14 mouse cellular contexts compared by ENCODE assay signal in the genomic region with DNA sequence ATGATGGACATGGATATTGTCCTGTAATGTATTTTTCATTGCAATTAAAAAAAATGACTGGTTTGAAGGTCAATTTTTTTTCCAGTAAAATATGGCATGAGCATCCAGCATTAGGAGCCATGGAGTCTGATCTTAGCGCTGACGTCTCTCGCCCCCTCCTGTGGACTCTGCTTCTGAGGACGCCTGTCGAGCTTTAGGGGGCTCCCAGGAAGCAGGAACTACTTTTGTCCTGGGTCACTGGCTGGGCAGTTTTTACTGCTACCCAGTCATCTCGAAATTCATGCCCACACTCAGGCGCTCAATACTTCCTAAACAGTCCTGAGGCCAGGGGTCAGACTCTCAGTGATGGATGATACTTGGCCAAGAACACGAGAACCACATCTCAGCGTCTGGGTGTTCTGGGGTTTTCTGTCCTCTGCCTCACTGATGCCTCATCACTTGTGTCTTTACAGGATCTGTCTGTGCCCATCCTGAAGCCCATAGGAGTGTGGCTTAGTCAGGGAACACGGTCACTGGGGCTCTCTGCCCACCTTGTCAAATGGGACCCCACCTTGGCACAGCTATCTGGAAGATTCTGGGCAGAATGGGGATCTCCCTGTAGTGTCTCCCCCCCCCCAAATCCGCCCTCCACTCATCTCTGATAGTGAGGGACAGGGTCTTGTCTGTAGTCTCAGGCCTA. TPM values are rescaled to one million over a fixed set of nuclear protein-coding genes. Genes with fewer than 3 reads are reported as not detected.
DNase-seq lines count a peak whose midpoint lies in the region; ATAC-seq and TF ChIP-seq lines count a peak whose summit lies in the region.
"Had no signal": no experiment of that assay in that cellular context is flagged by ENCODE, and none has a peak within 500 bp of the region (broad histone marks: within the 10 kb centered on the region; RNA-seq: fewer than 3 reads in every experiment).

No protein-coding gene starts in this region.

- no peak overlapping the region for H3K27ac ChIP-seq in heart, embryonic 11.5 days (ENCODE audit: low read depth, low read length)
- peak overlapping the region; percentile 89 for H3K27ac ChIP-seq in kidney, embryonic 15.5 days
- H3K27ac ChIP-seq in spleen, adult 2 months (ENCODE audit: insufficient read depth, low read length): peak overlapping the region; percentile 4; the same call in 1 of the 2 replicates
- H3K27ac ChIP-seq in stomach, postnatal 0 days (replicated peaks): peak overlapping the region; percentile 86
- H3K27ac ChIP-seq: hindbrain, embryonic 12.5 days; liver, embryonic 12.5 days; macrophage had no signal

- TF ChIP-seq EP300 in stomach, postnatal 0 days (optimal IDR thresholded peaks at IDR 0.05): no peak

- H3K9me3 ChIP-seq in heart, embryonic 11.5 days (replicated peaks; ENCODE audit: control insufficient read depth, low read length): no peaks in the 10 kb centered on the region
- no peaks in the 10 kb centered on the region for H3K9me3 ChIP-seq in kidney, embryonic 15.5 days (replicated peaks)
- H3K9me3 ChIP-seq in stomach, postnatal 0 days (ENCODE audit: control insufficient read depth, low read length): no peaks in the 10 kb centered on the region
- H3K9me3 ChIP-seq: hindbrain, embryonic 12.5 days; liver, embryonic 12.5 days had no signal

- no peaks in the 10 kb centered on the region for H3K36me3 ChIP-seq in heart, embryonic 11.5 days (ENCODE audit: control insufficient read depth, insufficient read depth, low read length)
- no peaks in the 10 kb centered on the region for H3K36me3 ChIP-seq in kidney, embryonic 15.5 days
- no peaks in the 10 kb centered on the region for H3K36me3 ChIP-seq in spleen, adult 2 months (ENCODE audit: control insufficient read depth, insufficient read depth, low read length)
- no peaks in the 10 kb centered on the region for H3K36me3 ChIP-seq in stomach, postnatal 0 days (ENCODE audit: control insufficient read depth, insufficient read depth, low read length)
- H3K36me3 ChIP-seq: hindbrain, embryonic 12.5 days; liver, embryonic 12.5 days had no signal

- DNase-seq in heart, adult 11 months: peak; percentile 95
- no peak for DNase-seq in kidney, adult 11 months
- DNase-seq in spleen, adult 2 months (ENCODE audit: low read depth in 1 of 2, low spot score in 2 of 2): no peak
- DNase-seq in spleen, adult 18-20 months: no peak
- DNase-seq in stomach, postnatal 0 days (ENCODE audit: low spot score): no peak
- DNase-seq in right cerebral cortex, postnatal 36 days (ENCODE audit: low spot score in 2 of 2): no peak
- DNase-seq: midbrain, embryonic 14.5 days; right cerebral cortex, adult 18-20 months; thymus, adult 18-20 months had no signal

- ATAC-seq in heart, embryonic 11.5 days (replicated peaks; ENCODE audit: insufficient number of reproducible peaks, low FRiP score, low TSS enrichment): no peak
- ATAC-seq in kidney, embryonic 15.5 days (replicated peaks; ENCODE audit: low FRiP score): no peak
- ATAC-seq in stomach, postnatal 0 days (ENCODE audit: low FRiP score, low TSS enrichment): no peak
- ATAC-seq: liver, embryonic 12.5 days had no signal

- H3K4me2 ChIP-seq in heart, embryonic 11.5 days: no peak overlapping the region
- no peak overlapping the region for H3K4me2 ChIP-seq in kidney, embryonic 15.5 days
- no peak overlapping the region for H3K4me2 ChIP-seq in stomach, postnatal 0 days (replicated peaks; ENCODE audit: low read depth)
- H3K4me2 ChIP-seq: hindbrain, embryonic 12.5 days; liver, embryonic 12.5 days had no signal

- H3K27me3 ChIP-seq in heart, embryonic 11.5 days (ENCODE audit: control insufficient read depth, insufficient read depth, low read length): no peaks in the 10 kb centered on the region
- H3K27me3 ChIP-seq in kidney, embryonic 15.5 days: no peaks in the 10 kb centered on the region
- H3K27me3 ChIP-seq in spleen, adult 2 months (ENCODE audit: control insufficient read depth, insufficient read depth, low read length): no peaks in the 10 kb centered on the region
- no peaks in the 10 kb centered on the region for H3K27me3 ChIP-seq in stomach, postnatal 0 days (ENCODE audit: control insufficient read depth, insufficient read depth, low read length)
- H3K27me3 ChIP-seq: hindbrain, embryonic 12.5 days; liver, embryonic 12.5 days had no signal

- no peak for TF ChIP-seq POLR2A in spleen, adult 2 months (IDR thresholded peaks at IDR 0.05; ENCODE audit: low read depth, low read length)

- H3K4me3 ChIP-seq in heart, embryonic 11.5 days (ENCODE audit: low read depth, low read length): no peak overlapping the region
- H3K4me3 ChIP-seq in kidney, embryonic 15.5 days (replicated peaks): no peak overlapping the region
- no peak overlapping the region for H3K4me3 ChIP-seq in spleen, adult 2 months (ENCODE audit: extremely low read depth, insufficient read depth, insufficient read length)
- H3K4me3 ChIP-seq in stomach, postnatal 0 days (ENCODE audit: low read depth, low read length): no peak overlapping the region
- H3K4me3 ChIP-seq: hindbrain, embryonic 12.5 days; liver, embryonic 12.5 days had no signal

- no peak for TF ChIP-seq CTCF in spleen, adult 2 months (IDR thresholded peaks at IDR 0.05; ENCODE audit: extremely low read depth, insufficient read depth, insufficient read length, insufficient replicate concordance)
- TF ChIP-seq CTCF in stomach, postnatal 0 days (IDR thresholded peaks at IDR 0.05; ENCODE audit: low read depth): no peak

- 70% methylated on average over 11 of the region's 11 CpGs for WGBS in heart, embryonic 11.5 days (ENCODE audit: insufficient replicate concordance)
- WGBS in kidney, embryonic 15.5 days: 41% methylated on average over 11 of the region's 11 CpGs
- 86% methylated on average over 11 of the region's 11 CpGs for WGBS in spleen, adult 2 months
- WGBS in stomach, postnatal 0 days: 66% methylated on average over 11 of the region's 11 CpGs

- no peak overlapping the region for H3K9ac ChIP-seq in heart, embryonic 11.5 days (ENCODE audit: low read depth, low read length)
- H3K9ac ChIP-seq in kidney, embryonic 15.5 days: no peak overlapping the region
- 0 out of 2 replicates have a peak overlapping the region, but pooled peaks have one; percentile 31 for H3K9ac ChIP-seq in stomach, postnatal 0 days (ENCODE audit: low read length)
- H3K9ac ChIP-seq: hindbrain, embryonic 12.5 days; liver, embryonic 12.5 days had no signal

- H3K4me1 ChIP-seq in heart, embryonic 11.5 days (ENCODE audit: control insufficient read depth, insufficient read depth, low read length): peaks cover 12% of the 10 kb centered on the region
- peaks cover 40% of the 10 kb centered on the region for H3K4me1 ChIP-seq in kidney, embryonic 15.5 days
- H3K4me1 ChIP-seq in spleen, adult 2 months (ENCODE audit: control insufficient read depth, insufficient read depth, insufficient read length): peaks cover 3% of the 10 kb centered on the region; the same call in 1 of the 2 replicates
- H3K4me1 ChIP-seq in stomach, postnatal 0 days (replicated peaks; ENCODE audit: control insufficient read depth, insufficient read depth): peaks cover 6% of the 10 kb centered on the region

RNA-seq across cellular contexts. Expression of a gene that starts 29.9 kb away (rescaled TPM):
- polyA plus RNA-seq in heart, embryonic 11.5 days (2014; fragmentation: Nextera tagmentation; extraction: Ambion mirVana): 24.1 and 27.9 TPM in 2 replicates
- 43.2 TPM in 2 replicates for polyA plus RNA-seq in kidney, embryonic 15.5 days (2015; fragmentation: Nextera tagmentation; extraction: Ambion mirVana)
- polyA plus RNA-seq in spleen, adult 2 months (2012; rRNA removed): 68.7 and 105 TPM in 2 replicates
- 28.4 and 33.9 TPM in 2 replicates for polyA plus RNA-seq in stomach, postnatal 0 days (2015; fragmentation: Nextera tagmentation; extraction: Ambion mirVana)

RNA-seq across cellular contexts. Expression of a gene that starts 45.2 kb away (rescaled TPM):
- 9.5 and 11.2 TPM in 2 replicates for polyA plus RNA-seq in heart, embryonic 11.5 days (2014; fragmentation: Nextera tagmentation; extraction: Ambion mirVana)
- polyA plus RNA-seq in kidney, embryonic 15.5 days (2015; fragmentation: Nextera tagmentation; extraction: Ambion mirVana): 21.7 and 22.6 TPM in 2 replicates
- 11.2 and 11.7 TPM in 2 replicates for polyA plus RNA-seq in spleen, adult 2 months (2012; rRNA removed)
- 6.2 and 7.1 TPM in 2 replicates for polyA plus RNA-seq in stomach, postnatal 0 days (2015; fragmentation: Nextera tagmentation; extraction: Ambion mirVana)
